Mouse (Mus musculus): Measurements from ENCODE around the gene Olfr1348. TPM values are rescaled to one million over a fixed set of nuclear protein-coding genes. Genes with fewer than 3 reads are reported as not detected.
"Not testable (repeated sequence)": the region's sequence is repeated elsewhere in the genome, so short reads cannot be mapped to it uniquely, and the experiment has no call there.

The Olfr1348 gene
- polyA plus RNA-seq (2021), result not detected

DNA sequence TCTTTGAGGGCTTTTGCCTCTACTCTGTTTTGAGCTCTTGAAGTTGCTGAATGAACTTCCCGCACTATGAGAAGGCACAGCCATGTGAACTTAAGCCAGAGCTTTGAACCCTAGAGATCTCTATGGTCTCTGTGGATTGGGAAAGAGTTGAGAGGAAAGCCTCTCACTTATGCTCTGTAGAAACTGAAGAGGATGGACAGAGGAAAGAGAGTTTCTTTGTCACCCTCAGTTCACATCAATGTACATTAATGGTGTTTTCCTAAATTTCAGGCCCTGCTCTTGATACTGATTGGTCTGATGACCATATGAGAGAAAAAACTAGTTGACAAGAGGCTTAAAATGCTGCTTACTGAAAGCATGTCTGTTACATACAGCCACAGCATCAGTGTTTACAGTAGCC, at the start of gene Olfr1348:
Gene Olfr1348, minus strand, starts transcription at position 101 of the 400 bp plus-strand sequence.
- ChIA-PET CTCF (no interaction called here), POLR2A (no interaction called here)
- ATAC-seq (no peak), DNase-seq (ENCODE audit: low read depth, low spot score) (no peak)
- peaks cover 18% of the 10 kb centered on the region for H3K27me3 ChIP-seq
- TF ChIP-seq CTCF (IDR thresholded peaks at IDR 0.05), result no peak
- in situ Hi-C loops (cut with MboI; ENCODE audit: low pct_unique_long_range_greater_than_20kb), result no loop called here

DNA sequence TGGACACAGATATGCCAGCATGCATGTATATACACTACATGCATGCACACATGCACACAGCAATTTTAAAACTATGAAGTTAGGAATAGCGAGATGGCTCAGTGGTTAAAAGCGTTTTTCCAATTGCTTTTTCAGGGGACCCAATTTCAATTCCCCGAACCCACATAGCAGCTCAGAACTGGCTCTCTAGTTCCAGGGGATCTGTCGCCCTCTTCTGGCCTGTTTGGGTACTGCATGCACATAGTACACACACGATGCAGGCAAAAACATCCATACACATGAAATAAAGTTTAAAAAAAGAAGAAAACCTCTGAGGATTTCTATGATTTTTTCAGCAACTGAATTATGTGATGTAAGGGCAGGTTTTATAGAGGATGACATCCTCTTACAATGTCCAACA, 17.6 kb upstream of the Olfr1348 start:
- DNase-seq (ENCODE audit: low read depth, low spot score) (no peak), ATAC-seq (no peak)
- peak; percentile 65 for TF ChIP-seq CTCF (IDR thresholded peaks at IDR 0.05)
- POLR2A ChIA-PET, result no interaction called here
- CTCF ChIA-PET, result interaction anchor here (0.8 to 1.6 kb wide), 4 partner anchors 12 to 91 kb away, joined by 3 to 9 read pairs (median 4); no protein-coding TSS in a partner anchor
- in situ Hi-C loops (cut with MboI; ENCODE audit: low pct_unique_long_range_greater_than_20kb), result loop anchor here (5.0 to 25.0 kb wide), 3 partner anchors 89 to 169 kb away; partner anchors contain the start of gene Olfr1344
- peaks cover 12% of the 10 kb centered on the region for H3K27me3 ChIP-seq

DNA sequence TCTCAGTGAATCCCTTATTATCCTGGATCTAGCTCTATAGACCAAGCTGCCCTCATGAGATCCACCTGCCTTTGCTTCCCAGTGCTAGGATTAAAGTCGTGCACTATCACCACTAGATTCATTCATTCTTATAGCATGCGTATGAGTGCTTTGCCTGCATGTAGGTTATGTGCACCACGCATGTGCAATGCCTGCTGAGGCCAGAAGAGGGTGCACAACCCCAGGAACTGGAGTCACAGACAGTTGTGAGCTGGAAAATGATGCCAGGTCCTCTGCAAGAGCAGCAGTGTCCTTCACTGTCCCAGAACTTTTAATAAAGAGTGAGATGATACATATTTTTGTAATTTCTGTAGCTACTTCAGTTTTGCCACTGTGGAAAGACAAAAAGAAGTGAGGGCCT, 16.5 kb upstream of the Olfr1348 start:
- TF ChIP-seq CTCF (IDR thresholded peaks at IDR 0.05), result peak; percentile 28
- ATAC-seq (no peak), DNase-seq (ENCODE audit: low read depth, low spot score) (no peak)
- H3K27me3 ChIP-seq, result peaks cover 12% of the 10 kb centered on the region
- POLR2A ChIA-PET, result no interaction called here
- CTCF ChIA-PET, result interaction anchor here (1.3 to 1.6 kb wide), 3 partner anchors 11 to 90 kb away, joined by 4 to 9 read pairs (median 5); no protein-coding TSS in a partner anchor
- in situ Hi-C loops (cut with MboI; ENCODE audit: low pct_unique_long_range_greater_than_20kb), result loop anchor here (5.0 to 25.0 kb wide), 3 partner anchors 88 to 168 kb away; partner anchors contain the start of gene Olfr1344

DNA sequence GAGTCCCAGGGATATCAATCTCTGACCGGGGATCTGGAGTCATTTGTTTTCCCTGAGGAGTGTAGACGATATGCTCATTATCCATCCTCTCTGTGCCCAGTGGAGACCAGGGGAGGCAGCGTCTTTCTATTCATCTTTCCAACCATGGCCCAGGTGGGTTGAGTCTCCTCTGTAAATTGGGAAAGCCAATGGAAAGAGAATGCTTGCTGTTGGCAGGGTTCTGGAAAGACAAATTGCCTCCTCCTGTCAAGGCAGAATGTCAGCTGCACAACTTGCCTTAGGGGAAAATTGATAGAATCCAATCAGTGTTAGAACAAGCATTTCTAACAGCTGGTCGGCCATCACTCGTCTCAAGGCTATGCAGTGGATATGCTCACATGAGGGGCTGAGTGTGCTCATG, 14.3 kb upstream of the Olfr1348 start, which contains the start of gene Olfr1349:
Gene Olfr1349, minus strand, starts transcription at position 101 of the 400 bp plus-strand sequence.
- no peak for ATAC-seq
- H3K27me3 ChIP-seq, result peaks cover 3% of the 10 kb centered on the region
- ChIA-PET CTCF (interaction anchor here (0.8 kb wide), 1 partner anchor 87 kb away, joined by 3 read pairs; no protein-coding TSS in a partner anchor), POLR2A (no interaction called here)
- in situ Hi-C loops (cut with MboI; ENCODE audit: low pct_unique_long_range_greater_than_20kb), result no loop called here
- no peak for DNase-seq (ENCODE audit: low read depth, low spot score)
- TF ChIP-seq CTCF (IDR thresholded peaks at IDR 0.05), result no peak

DNA sequence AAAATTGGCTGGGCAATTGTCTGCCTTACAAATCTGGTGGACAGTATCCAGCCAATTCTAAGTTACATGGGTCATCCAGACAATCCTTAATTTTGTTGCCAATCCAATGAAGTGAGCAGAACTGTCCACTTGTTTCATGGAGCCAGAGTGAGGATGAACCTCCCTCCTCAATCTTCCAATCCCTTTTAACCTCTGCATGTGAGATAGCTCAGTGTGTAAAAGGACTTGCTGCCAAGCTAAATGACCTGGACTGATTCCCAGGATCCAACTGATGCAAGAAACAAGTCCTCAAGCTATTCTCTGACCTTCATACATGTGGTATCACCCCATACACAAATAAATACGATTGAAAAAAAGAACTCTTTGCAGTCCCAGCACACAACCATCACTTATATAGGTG, 13.1 kb upstream of the Olfr1348 start:
- CTCF ChIA-PET, result no interaction called here
- ATAC-seq (no peak), DNase-seq (ENCODE audit: low read depth, low spot score) (no peak)
- in situ Hi-C loops (cut with MboI; ENCODE audit: low pct_unique_long_range_greater_than_20kb), result no loop called here
- POLR2A ChIA-PET, result no interaction called here
- no peaks in the 10 kb centered on the region for H3K27me3 ChIP-seq
- TF ChIP-seq CTCF (IDR thresholded peaks at IDR 0.05), result no peak

DNA sequence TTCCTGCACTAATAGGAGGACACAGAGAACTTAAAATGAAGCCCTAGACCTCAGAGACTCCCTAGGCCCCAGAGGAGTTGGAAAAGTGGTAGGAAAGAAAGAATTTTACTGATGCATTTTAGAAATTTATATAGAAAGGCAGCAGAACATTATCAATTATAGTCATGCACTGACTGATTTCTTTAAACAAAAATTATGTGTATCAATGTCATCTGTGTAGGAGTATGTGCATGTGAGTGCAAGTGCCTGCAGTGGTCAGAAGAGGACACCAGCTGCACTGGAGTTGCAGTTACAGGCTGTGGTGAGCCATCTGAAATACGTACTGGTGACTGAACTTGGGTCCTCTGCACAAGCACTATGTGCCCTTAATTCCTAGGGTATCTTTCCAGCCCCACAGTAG, 8.9 kb downstream of the Olfr1348 start, which contains the start of gene Olfr1347:
Gene Olfr1347, minus strand, starts transcription at position 101 of the 400 bp plus-strand sequence.
- no peak for TF ChIP-seq CTCF (IDR thresholded peaks at IDR 0.05)
- DNase-seq (ENCODE audit: low read depth, low spot score) (no peak), ATAC-seq (no peak)
- in situ Hi-C loops (cut with MboI; ENCODE audit: low pct_unique_long_range_greater_than_20kb), result no loop called here
- POLR2A ChIA-PET, result no interaction called here
- CTCF ChIA-PET, result interaction anchor here (1.0 kb wide), 1 partner anchor 52 kb away, joined by 3 read pairs; no protein-coding TSS in a partner anchor
- H3K27me3 ChIP-seq, result no peaks in the 10 kb centered on the region

DNA sequence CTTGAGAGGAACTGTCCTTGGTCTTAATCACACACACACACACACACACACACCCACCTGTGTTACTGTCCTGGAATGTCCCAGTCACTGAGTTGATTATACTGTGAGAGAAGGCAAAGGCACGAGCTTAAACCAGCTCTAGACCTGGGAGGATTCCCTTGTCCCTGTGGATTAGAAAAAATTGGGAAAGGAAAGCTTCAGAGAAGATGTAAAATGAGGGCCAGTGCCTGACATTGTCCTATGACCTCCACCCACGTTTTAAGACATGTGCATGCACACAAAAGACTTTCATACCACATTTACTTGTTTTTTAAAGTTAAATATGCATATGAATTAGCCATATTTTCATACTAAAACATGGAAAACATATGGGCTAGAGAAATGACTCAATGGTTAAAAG, 21.7 kb downstream of the Olfr1348 start, which contains the start of gene Olfr5:
Gene Olfr5, minus strand, starts transcription at position 101 of the 400 bp plus-strand sequence.
- DNase-seq (ENCODE audit: low read depth, low spot score) (no peak), ATAC-seq (no peak)
- in situ Hi-C loops (cut with MboI; ENCODE audit: low pct_unique_long_range_greater_than_20kb), result no loop called here
- CTCF ChIA-PET, result no interaction called here
- POLR2A ChIA-PET, result no interaction called here
- no peaks in the 10 kb centered on the region for H3K27me3 ChIP-seq
- TF ChIP-seq CTCF (IDR thresholded peaks at IDR 0.05), result no peak

DNA sequence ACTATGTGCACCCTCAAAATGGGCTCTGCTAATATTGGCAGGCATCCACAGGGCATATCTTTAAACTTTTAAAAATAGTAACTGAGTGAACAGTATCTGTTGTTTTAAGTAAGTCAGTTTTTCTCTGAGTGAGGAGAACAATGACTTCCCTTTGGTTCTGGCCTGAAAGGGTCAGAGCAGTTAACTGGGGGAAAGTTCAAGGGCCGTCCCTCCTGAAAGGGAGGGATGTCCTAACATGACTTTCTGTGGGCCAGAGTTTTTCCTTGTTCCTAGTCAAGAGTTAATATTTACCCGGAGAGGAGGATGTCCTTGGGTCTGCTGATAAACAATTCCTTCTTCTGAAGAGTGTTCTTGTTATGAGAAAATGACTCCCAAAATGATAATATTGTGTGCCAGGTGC, 30.9 kb downstream of the Olfr1348 start:
- DNase-seq (ENCODE audit: low read depth, low spot score), result not testable (repeated sequence)

DNA sequence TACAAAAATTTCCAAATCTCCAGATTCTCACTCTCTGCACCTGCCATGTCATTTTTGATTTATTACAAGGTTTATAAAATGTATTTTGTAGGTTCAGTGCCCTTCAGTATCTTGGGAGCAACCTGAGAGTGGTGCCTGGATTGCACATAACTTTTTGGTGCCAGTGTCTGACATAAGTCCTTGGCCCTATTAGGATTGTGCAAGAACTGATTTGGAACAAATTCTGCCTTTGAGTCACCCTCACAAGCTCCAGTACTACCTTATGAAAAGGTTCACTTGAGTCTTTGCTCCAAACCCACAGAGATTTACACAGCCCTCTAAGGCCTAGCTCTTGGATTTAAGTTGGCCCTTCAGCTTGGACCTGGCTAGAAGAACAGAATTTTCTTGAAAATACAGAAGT, 41.6 kb downstream of the Olfr1348 start, which contains the start of gene Olfr1346:
Gene Olfr1346, plus strand, starts transcription at position 151 of the 400 bp plus-strand sequence.
- ChIA-PET CTCF (no interaction called here), POLR2A (no interaction called here)
- ATAC-seq (no peak), DNase-seq (ENCODE audit: low read depth, low spot score) (no peak)
- TF ChIP-seq CTCF (IDR thresholded peaks at IDR 0.05), result no peak
- in situ Hi-C loops (cut with MboI; ENCODE audit: low pct_unique_long_range_greater_than_20kb), result no loop called here
- peaks cover 15% of the 10 kb centered on the region for H3K27me3 ChIP-seq

More for the DNA sequence above, 30.9 kb downstream of the Olfr1348 start:
- H3K27me3 ChIP-seq; POLR2A ChIA-PET; in situ Hi-C loops (cut with MboI; ENCODE audit: low pct_unique_long_range_greater_than_20kb); CTCF ChIA-PET; ATAC-seq: not testable (repeated sequence)

DNA sequence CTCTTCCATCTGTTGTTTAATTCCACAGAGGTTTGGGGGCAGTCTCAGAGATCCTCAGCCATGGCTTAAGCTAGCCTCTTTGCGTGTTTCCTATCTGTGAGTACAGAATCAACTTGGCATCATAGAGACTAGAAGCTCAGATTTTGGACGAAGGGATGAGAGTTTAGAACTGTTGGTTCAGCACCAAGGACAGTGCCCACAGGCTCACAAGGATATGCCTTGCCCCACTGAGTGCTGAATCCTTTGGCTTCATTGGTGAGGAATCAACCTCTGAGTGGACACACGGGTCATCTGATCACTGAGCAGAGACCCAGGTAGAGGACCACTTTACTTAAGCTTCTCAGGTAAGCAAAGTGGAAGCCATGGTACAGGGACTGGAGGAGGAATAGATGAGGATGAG, 52.1 kb downstream of the Olfr1348 start:
- ChIA-PET POLR2A (no interaction called here), CTCF (no interaction called here)
- no peak for DNase-seq (ENCODE audit: low read depth, low spot score)
- no peak for ATAC-seq
- peaks cover 4% of the 10 kb centered on the region for H3K27me3 ChIP-seq
- in situ Hi-C loops (cut with MboI; ENCODE audit: low pct_unique_long_range_greater_than_20kb), result no loop called here
- no peak for TF ChIP-seq CTCF (IDR thresholded peaks at IDR 0.05)

DNA sequence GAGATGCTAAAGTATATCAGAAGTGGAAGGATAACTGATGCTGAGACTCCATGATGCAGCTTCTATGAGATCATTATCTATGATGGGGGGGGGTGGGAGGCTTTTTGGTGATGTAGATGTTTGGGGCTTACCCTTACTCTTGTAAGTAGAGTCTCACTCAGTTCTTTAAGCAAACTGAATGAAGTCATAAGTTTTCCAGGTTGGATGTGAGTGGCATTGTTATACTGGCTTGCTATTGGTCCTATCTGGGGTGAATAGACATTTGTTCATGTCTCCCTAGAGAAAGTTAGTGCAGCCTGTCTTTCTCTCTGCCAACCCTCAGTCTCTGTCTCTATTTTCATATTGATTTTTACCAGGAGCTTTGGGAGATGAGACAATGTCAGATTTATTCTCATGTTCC, 52.7 kb downstream of the Olfr1348 start, which contains the start of gene Olfr1336:
Gene Olfr1336, plus strand, starts transcription at position 301 of the 400 bp plus-strand sequence.
- H3K27me3 ChIP-seq, result peaks cover 4% of the 10 kb centered on the region
- in situ Hi-C loops (cut with MboI; ENCODE audit: low pct_unique_long_range_greater_than_20kb), result no loop called here
- CTCF ChIA-PET, result no interaction called here
- DNase-seq (ENCODE audit: low read depth, low spot score), result no peak
- no peak for ATAC-seq
- POLR2A ChIA-PET, result no interaction called here
- TF ChIP-seq CTCF (IDR thresholded peaks at IDR 0.05), result no peak

Other genes starting within 250 kb of the Olfr1348 start
- gene Zfp667, start 222.2 kb downstream of the Olfr1348 start, polyA plus RNA-seq (2021), result 3.6 TPM
- gene Zfp583, start 177.5 kb downstream of the Olfr1348 start, polyA plus RNA-seq (2021), result not detected
- gene Gm3854, start 165.0 kb downstream of the Olfr1348 start, polyA plus RNA-seq (2021), result 0.99 TPM
- 3.4 TPM for gene Zfp78, start 145.5 kb downstream of the Olfr1348 start, polyA plus RNA-seq (2021)
- gene Zfp28, start 125.5 kb downstream of the Olfr1348 start, polyA plus RNA-seq (2021), result 7.6 TPM
- gene Smim17, start 110.0 kb downstream of the Olfr1348 start, polyA plus RNA-seq (2021), result 0.36 TPM
- gene Gm20715, start 98.5 kb downstream of the Olfr1348 start, polyA plus RNA-seq (2021), result not detected
- not detected for gene Olfr1344, start 70.1 kb downstream of the Olfr1348 start, polyA plus RNA-seq (2021)
- gene Olfr1336, start 52.6 kb downstream of the Olfr1348 start, polyA plus RNA-seq (2021), result 0.01 TPM
- not detected for gene Olfr1346, start 41.6 kb downstream of the Olfr1348 start, polyA plus RNA-seq (2021)
- not detected for gene Olfr5, start 21.8 kb downstream of the Olfr1348 start, polyA plus RNA-seq (2021)
- gene Olfr1347, start 9.0 kb downstream of the Olfr1348 start, polyA plus RNA-seq (2021), result not detected
- not detected for gene Olfr1349, start 14.2 kb upstream of the Olfr1348 start, polyA plus RNA-seq (2021)
- gene Olfr1350, start 56.1 kb upstream of the Olfr1348 start, polyA plus RNA-seq (2021), result not detected
- gene Zim1, start 187.7 kb upstream of the Olfr1348 start, polyA plus RNA-seq (2021), result 127 TPM
- 90.8 TPM for gene Peg3, start 221.7 kb upstream of the Olfr1348 start, polyA plus RNA-seq (2021)
- 4.3 TPM for gene Usp29, start 221.8 kb upstream of the Olfr1348 start, polyA plus RNA-seq (2021)

Data from Patski (cell line).